Mouse (Mus musculus) forebrain, postnatal 0 days (tissue): Measurements from ENCODE around the gene Chrna10. TPM values are rescaled to one million over a fixed set of nuclear protein-coding genes. Genes with fewer than 3 reads are reported as not detected.
A peak's percentile ranks its signal among the peaks of the same experiment; 100 is the strongest.

Experiments used
- ATAC-seq: fragments of 200-750 bp; cut with Nextera tagmentation; 2 replicates; pipeline ENCODE4 v1.8.0; 2017; ENCODE audit warnings: mild to moderate bottlenecking, moderate library complexity
- DNase-seq: peaks from one replicate; pipeline ENCODE4 v3.0.0-alpha.2; 2015
- H3K27ac ChIP-seq: fragments of 300-500 bp; sonication (generic); 2 replicates; pipeline ENCODE4 v1.5.1; 2014; ENCODE audit warnings: low read depth, mild to moderate bottlenecking, antibody characterized with exemption, low read length, moderate library complexity, mixed read lengths
- H3K27me3 ChIP-seq: fragments of 300-500 bp; sonication (generic); 2 replicates; pipeline ENCODE4 v1.6.1; 2014; ENCODE audit warnings: mild to moderate bottlenecking, low read length, mixed read lengths; ENCODE audit not compliant: insufficient read depth
- H3K36me3 ChIP-seq: fragments of 300-500 bp; sonication (generic); 2 replicates; pipeline ENCODE4 v1.6.1; 2014; ENCODE audit warnings: mild to moderate bottlenecking, moderate library complexity; ENCODE audit not compliant: insufficient read depth
- H3K4me1 ChIP-seq: fragments of 300-500 bp; sonication (generic); 2 replicates; pipeline ENCODE4 v1.6.1; 2014; ENCODE audit warnings: antibody characterized with exemption; ENCODE audit not compliant: insufficient read depth
- H3K4me2 ChIP-seq: fragments of 300-500 bp; sonication (generic); 2 replicates; pipeline ENCODE4 v1.6.1; 2014; ENCODE audit warnings: low read depth, mild to moderate bottlenecking, moderate library complexity
- H3K4me3 ChIP-seq: fragments of 300-500 bp; sonication (generic); 2 replicates; pipeline ENCODE4 v1.5.1; 2014; ENCODE audit warnings: low read depth, low read length, mixed read lengths
- H3K9ac ChIP-seq: fragments of 300-500 bp; sonication (generic); 2 replicates; pipeline ENCODE4 v1.6.1; 2014; ENCODE audit warnings: mild to moderate bottlenecking
- H3K9me3 ChIP-seq: fragments of 300-500 bp; sonication (generic); 2 replicates; pipeline ENCODE4 v1.6.1; 2016; ENCODE audit warnings: low read length
- CTCF ChIP-seq: sonication (generic); IDR thresholded peaks from 2 replicates; pipeline ENCODE4 v1.5.1; 2016; ENCODE audit warnings: antibody characterized with exemption, control low read depth, low read depth
- WGBS: fragments of 180-500 bp; shearing (Covaris S2); extraction: QIAGEN DNeasy Blood & Tissue Kit; methylation state at CpG from one replicate; pipeline ENCODE4 v1.1.7; 2014; 5-methylcytosine and 5-hydroxymethylcytosine counted together
- polyA plus RNA-seq: library from polyadenylated mRNA; unstranded; fragments of >200 nt; fragmentation: Nextera tagmentation; extraction: Ambion mirVana; gene quantifications from 2 replicates; pipeline ENCODE4 v1.2.1, GENCODE M21; 2015
- total RNA-seq: library from RNA; depleted of rRNA; stranded (reverse); fragments of >200 nt; gene quantifications from 2 replicates; pipeline ENCODE4 v1.2.3, GENCODE M21; 2014

Chrna10 gene
- total and polyA plus RNA-seq, 2 experiments from 2014 or later, result 0.16 to 0.62 TPM

DNA sequence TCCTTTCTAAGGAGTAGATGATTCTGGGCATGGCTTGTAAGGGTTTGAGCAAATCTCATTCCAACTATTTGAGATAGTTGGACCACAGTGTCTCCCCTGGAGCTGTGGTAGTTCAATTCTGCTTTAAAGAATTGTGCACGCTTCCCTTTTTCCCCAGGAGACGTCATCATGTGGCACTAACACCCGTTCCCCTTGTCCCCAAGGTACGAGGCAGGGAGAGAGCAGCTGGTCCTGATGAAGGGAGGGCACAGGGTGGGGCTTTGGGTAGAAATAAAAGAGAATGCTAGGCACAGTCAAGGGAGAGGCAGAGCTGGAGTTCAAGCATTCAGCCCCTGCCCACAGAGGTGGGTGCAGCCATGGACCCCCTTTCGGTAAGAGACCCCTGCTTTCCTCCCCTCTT lies 33.8 kb downstream of the Chrna10 start, which contains the start of gene Trpc2:
Gene Trpc2, plus strand, starts transcription at position 301 of the 400 bp plus-strand sequence.
- no peaks in the 10 kb centered on the region for H3K27me3 ChIP-seq
- no peaks in the 10 kb centered on the region for H3K4me1 ChIP-seq
- no peak for TF ChIP-seq CTCF
- H3K4me3 ChIP-seq, result no peak within 1 kb of the TSS
- ATAC-seq (no peak), DNase-seq (no peak)
- H3K9ac ChIP-seq, result no peak within 1 kb of the TSS
- no peaks in the 10 kb centered on the region for H3K9me3 ChIP-seq
- H3K36me3 ChIP-seq, result peaks cover 52% of the 10 kb centered on the region
- WGBS, result 86% methylated on average over 5 of the region's 5 CpGs
- H3K27ac ChIP-seq, result no peak within 1 kb of the TSS
- H3K4me2 ChIP-seq, result no peak within 1 kb of the TSS

DNA sequence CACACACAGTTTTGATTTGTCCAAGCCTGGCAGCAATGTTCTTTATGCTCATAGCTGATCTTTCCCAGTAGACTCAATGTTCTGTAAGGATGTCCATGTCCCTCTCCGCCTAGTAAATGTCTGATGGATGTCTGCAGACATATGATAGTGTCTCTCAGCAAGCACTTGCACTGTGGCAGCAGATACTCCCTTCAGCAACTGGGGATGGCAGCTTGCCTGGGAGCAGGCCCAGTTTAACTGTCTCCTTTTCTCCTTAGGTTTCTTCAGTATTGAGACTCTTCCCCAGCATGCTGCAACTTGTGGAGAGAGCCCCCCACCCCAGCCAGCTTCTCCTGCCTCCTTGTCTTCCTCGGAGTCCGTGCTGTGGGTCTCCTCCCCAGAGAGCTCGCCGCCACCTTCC lies 34.8 kb downstream of the Chrna10 start:
- DNase-seq (no peak), ATAC-seq (no peak)
- Histone ChIP-seq H3K9me3 (no peaks in the 10 kb centered on the region), H3K27ac (no peak overlapping the region), H3K4me1 (no peaks in the 10 kb centered on the region), H3K27me3 (no peaks in the 10 kb centered on the region), H3K4me3 (no peak overlapping the region), H3K36me3 (peaks cover 62% of the 10 kb centered on the region), H3K9ac (no peak overlapping the region), H3K4me2 (no peak overlapping the region)
- 96% methylated on average over 5 of the region's 5 CpGs for WGBS
- TF ChIP-seq CTCF, result no peak

GRCm38 (mm10) chr7:102080311-102080710 lies 36.3 kb downstream of the Chrna10 start:
- no peaks in the 10 kb centered on the region for H3K9me3 ChIP-seq
- H3K27me3 ChIP-seq, result no peaks in the 10 kb centered on the region
- DNase-seq (no peak), ATAC-seq (no peak)
- TF ChIP-seq CTCF, result no peak
- H3K4me2 ChIP-seq, result no peak overlapping the region
- H3K4me3 ChIP-seq, result no peak overlapping the region
- no peak overlapping the region for H3K27ac ChIP-seq
- H3K9ac ChIP-seq, result no peak overlapping the region
- 89% methylated on average over 8 of the region's 8 CpGs for WGBS
- H3K36me3 ChIP-seq, result peaks cover 69% of the 10 kb centered on the region
- no peaks in the 10 kb centered on the region for H3K4me1 ChIP-seq

DNA sequence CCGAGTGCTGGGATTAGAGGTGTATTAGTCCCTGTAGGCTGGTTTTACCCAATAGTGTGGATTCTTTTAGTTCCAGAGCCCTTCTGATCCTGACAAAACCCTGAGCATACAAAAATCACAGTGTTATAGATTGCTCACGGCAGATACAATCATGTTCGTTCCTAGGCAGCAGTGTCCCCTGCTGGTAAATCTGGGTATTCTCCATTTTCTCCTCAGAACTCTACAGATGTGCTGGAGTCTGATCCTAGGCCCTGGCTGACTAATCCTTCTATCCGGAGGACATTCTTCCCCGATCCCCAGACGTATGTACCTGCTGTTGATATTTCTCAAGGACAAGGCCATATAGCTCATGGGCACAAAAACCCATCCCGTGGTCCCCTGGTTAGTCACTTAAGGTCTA lies 38.1 kb downstream of the Chrna10 start:
- ATAC-seq, result peak; percentile 72; the same call in 1 of the 2 replicates
- 73% methylated on average over 7 of the region's 7 CpGs for WGBS

GRCm38 (mm10) chr7:102076714-102077296 lies 39.8 kb downstream of the Chrna10 start:
- Histone ChIP-seq H3K9ac (no peak overlapping the region), H3K4me3 (no peak overlapping the region), H3K4me2 (no peak overlapping the region), H3K27me3 (no peaks in the 10 kb centered on the region), H3K27ac (no peak overlapping the region), H3K36me3 (peaks cover 70% of the 10 kb centered on the region), H3K9me3 (no peaks in the 10 kb centered on the region), H3K4me1 (no peaks in the 10 kb centered on the region)
- peak; percentile 17 for DNase-seq
- no peak for ATAC-seq
- TF ChIP-seq CTCF, result peak; percentile 65
- WGBS, result 81% methylated on average over 7 of the region's 7 CpGs

More for the DNA sequence above, 38.1 kb downstream of the Chrna10 start:
- H3K4me3 ChIP-seq, result no peak overlapping the region
- H3K36me3 ChIP-seq, result peaks cover 74% of the 10 kb centered on the region
- no peaks in the 10 kb centered on the region for H3K9me3 ChIP-seq
- no peak overlapping the region for H3K27ac ChIP-seq
- DNase-seq, result peak; percentile 56
- no peak overlapping the region for H3K4me2 ChIP-seq
- TF ChIP-seq CTCF, result peak; percentile 76
- H3K9ac ChIP-seq, result no peak overlapping the region
- no peaks in the 10 kb centered on the region for H3K27me3 ChIP-seq
- no peaks in the 10 kb centered on the region for H3K4me1 ChIP-seq

DNA sequence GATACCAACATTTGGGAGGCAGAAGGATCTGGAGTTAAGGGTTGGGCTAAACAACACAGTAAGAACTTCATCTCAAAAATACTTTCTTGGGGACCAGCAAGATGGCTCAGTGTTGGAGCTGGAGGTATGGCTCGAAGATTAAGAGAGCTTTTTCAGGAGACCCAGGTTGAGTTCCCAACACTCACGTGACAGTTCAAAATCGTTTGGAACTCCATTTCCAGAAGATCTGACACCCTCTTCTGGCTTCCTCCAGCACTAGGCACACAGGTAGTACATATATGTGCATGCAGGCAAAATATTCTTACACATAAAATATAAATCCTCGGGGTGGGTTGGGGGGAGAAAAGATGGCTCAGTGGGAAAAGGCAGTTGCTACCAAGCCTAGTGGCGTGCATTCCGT lies 50.3 kb downstream of the Chrna10 start:
- TF ChIP-seq CTCF, result no peak
- Histone ChIP-seq H3K4me1 (peaks cover 7% of the 10 kb centered on the region; the same call in 1 of the 2 replicates), H3K9me3 (no peaks in the 10 kb centered on the region), H3K4me3 (peak overlapping the region; percentile 83), H3K27me3 (no peaks in the 10 kb centered on the region), H3K36me3 (no peaks in the 10 kb centered on the region), H3K9ac (no peak overlapping the region), H3K4me2 (peak overlapping the region; percentile 73), H3K27ac (no peak overlapping the region)
- ATAC-seq, result no peak
- DNase-seq, result no peak
- 77% methylated on average over 6 of the region's 6 CpGs for WGBS

DNA sequence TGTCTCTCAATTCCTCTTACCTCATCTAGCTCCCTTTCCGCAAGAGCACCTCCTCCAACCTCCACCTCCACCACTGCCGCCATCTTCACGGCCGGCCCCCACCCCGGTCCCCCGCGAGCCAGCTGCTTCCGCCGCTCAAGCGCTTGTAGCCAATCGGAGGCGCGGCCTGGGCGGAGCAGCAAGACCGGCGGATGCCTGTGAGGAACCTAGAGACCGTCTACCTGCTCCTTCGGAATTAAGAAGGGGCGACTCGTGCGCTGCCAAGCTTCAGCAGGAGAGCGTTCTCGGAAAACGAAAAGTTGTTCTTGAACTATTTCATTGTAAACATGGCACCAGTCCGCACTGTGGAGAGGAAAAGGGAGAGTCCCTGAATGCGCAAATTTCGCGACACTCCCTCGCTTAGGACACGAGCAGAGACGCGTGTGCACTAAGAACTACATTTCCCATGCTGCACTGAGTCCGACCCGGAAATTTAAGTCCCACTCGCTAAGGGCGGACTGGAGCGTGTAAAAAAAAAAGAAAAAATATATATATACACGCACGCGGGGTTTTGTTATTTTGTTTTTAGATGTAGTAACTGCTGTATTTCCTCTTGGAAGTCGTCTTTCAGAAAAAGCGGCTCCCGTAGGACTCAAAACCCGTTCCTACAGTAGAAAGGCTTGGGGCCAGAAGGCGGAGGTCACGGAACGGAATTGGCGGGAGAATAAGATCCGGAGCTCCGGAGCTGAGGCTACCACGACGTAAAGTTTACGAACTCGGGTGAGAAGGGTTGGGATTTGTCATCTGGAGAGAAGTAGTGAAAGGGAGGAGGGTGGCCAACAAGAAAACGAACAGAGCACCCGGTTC lies 51.4 kb downstream of the Chrna10 start, which contains the start of the genes Rnf121, Xndc1 and Xntrpc:
Gene Rnf121, minus strand, starts transcription at position 424 of the 846 bp plus-strand sequence.
Gene Xndc1, plus strand, starts transcription at position 466 of the 846 bp plus-strand sequence.
Gene Xntrpc, plus strand, starts transcription at position 668 of the 846 bp plus-strand sequence.
- TF ChIP-seq CTCF, result no peak
- ATAC-seq (peak; percentile 99), DNase-seq (peak; percentile 96)
- H3K27me3 ChIP-seq, result no peaks in the 10 kb centered on the region
- peak within 1 kb of the TSS; percentile 73 for H3K4me2 ChIP-seq
- under 1% methylated on average over 56 of the region's 56 CpGs for WGBS
- H3K9ac ChIP-seq, result peak within 1 kb of the TSS; percentile 77
- no peaks in the 10 kb centered on the region for H3K9me3 ChIP-seq
- H3K4me3 ChIP-seq, result peak within 1 kb of the TSS; percentile 83
- H3K4me1 ChIP-seq, result peaks cover 7% of the 10 kb centered on the region; the same call in 1 of the 2 replicates
- peak within 1 kb of the TSS; percentile 88 for H3K27ac ChIP-seq
- no peaks in the 10 kb centered on the region for H3K36me3 ChIP-seq
